Mouse (Mus musculus) liver, embryonic 14 days (tissue): ENCODE data around the gene Rcan3. TPM values are rescaled to one million over a fixed set of nuclear protein-coding genes. Genes with fewer than 3 reads are reported as not detected.

Experiments used
- polyA plus RNA-seq: library from polyadenylated mRNA; depleted of rRNA; stranded (reverse); fragments of >200 nt; gene quantifications from 2 replicates; pipeline ENCODE4 v1.2.3, GENCODE M21; 2012; rRNA removed

The Rcan3 gene
- 2.0 and 2.5 TPM in 2 replicates for polyA plus RNA-seq

GRCm38 (mm10) chr4:135433443-135434394 is at the start of gene Rcan3:
Rcan3 (minus strand) TSS chr4:135433853.

GRCm38 (mm10) chr4:135397991-135398390 is 35.7 kb downstream of the Rcan3 start, which contains the start of gene Ncmap:
Ncmap (minus strand) TSS chr4:135398227.

Other genes with a start within 250 kb of the Rcan3 start
- gene Clic4, start 161.0 kb downstream of the Rcan3 start, polyA plus RNA-seq: 36.8 and 45.2 TPM in 2 replicates
- gene Srrm1, start 80.5 kb downstream of the Rcan3 start, polyA plus RNA-seq: 39.1 and 49.0 TPM in 2 replicates
- 0.02 and 0.05 TPM in 2 replicates for gene Ncmap, start 35.6 kb downstream of the Rcan3 start, polyA plus RNA-seq
- not detected in 2 replicates for gene Stpg1, start 60.9 kb upstream of the Rcan3 start, polyA plus RNA-seq
- 2.5 and 2.9 TPM in 2 replicates for gene Nipal3, start 61.2 kb upstream of the Rcan3 start, polyA plus RNA-seq
- gene Grhl3, start 139.8 kb upstream of the Rcan3 start, polyA plus RNA-seq: 0.15 and 0.19 TPM in 2 replicates